Mouse (Mus musculus): ENCODE results near the gene Tpx2.

- TF ChIP-seq CTCF (IDR thresholded peaks at IDR 0.05; ENCODE audit: low read depth) (no peak), EP300 (IDR thresholded peaks at IDR 0.05; ENCODE audit: low read depth) (no peak)
Measured at GRCm38 (mm10) chr2:152848466-152848865, 702 bp downstream of the Tpx2 start.

Measured in liver, postnatal 0 days (tissue).